Mouse (Mus musculus) layer of hippocampus, adult 2 months (tissue): ENCODE results near the gene Atp6v0d1. TPM values are rescaled to one million over a fixed set of nuclear protein-coding genes. Genes with fewer than 3 reads are reported as not detected.

Experiments used
- DNase-seq, 2 experiments: peaks; one replicate each; pipeline ENCODE4 v3.0.0; 2022; ENCODE audit warnings: low spot score in 2 of 2
- H3K27ac ChIP-seq: fragments of 200-600 bp; 2 replicates; pipeline ENCODE4 v1.8.1; 2022
- H3K4me3 ChIP-seq: fragments of 200-600 bp; 2 replicates; pipeline ENCODE4 v1.8.1; 2022; ENCODE audit warnings: mild to moderate bottlenecking
- CTCF ChIP-seq: fragments of 200-600 bp; conservative IDR thresholded peaks from 2 replicates; pipeline ENCODE4 v1.8.1; 2022; ENCODE audit warnings: antibody characterized with exemption, mild to moderate bottlenecking, moderate library complexity
- total RNA-seq, 2 experiments: library from RNA; stranded (reverse); gene quantifications; 2 replicates each; pipeline ENCODE4 v1.2.3; 2021

Atp6v0d1 gene
- total RNA-seq, 2 experiments from 2014 or later, result 278 to 305 TPM

DNA sequence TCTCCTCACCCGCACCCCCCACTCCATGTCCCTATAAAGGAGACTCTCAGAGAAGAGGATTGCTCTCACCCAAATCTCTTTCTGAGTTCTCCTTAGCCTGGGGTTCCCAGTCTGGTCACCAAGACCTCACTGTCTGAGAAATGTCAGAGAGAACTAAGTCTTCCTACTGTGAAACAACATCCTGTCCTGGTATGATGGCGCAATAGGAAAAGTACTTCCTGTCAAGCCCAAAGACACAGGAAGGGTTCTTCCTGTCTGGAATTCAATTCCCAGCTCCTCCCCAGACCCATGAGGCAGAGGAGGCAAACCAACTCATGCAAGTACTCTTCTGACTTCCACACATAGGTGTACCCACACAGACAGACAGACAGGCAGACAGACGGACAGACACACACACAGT is 61.2 kb downstream of the Atp6v0d1 start:
- TF ChIP-seq CTCF, result no peak
- H3K27ac ChIP-seq, result peak overlapping the region; percentile 15; the same call in 1 of the 2 replicates
- no peak overlapping the region for H3K4me3 ChIP-seq
- DNase-seq, result no peak

DNA sequence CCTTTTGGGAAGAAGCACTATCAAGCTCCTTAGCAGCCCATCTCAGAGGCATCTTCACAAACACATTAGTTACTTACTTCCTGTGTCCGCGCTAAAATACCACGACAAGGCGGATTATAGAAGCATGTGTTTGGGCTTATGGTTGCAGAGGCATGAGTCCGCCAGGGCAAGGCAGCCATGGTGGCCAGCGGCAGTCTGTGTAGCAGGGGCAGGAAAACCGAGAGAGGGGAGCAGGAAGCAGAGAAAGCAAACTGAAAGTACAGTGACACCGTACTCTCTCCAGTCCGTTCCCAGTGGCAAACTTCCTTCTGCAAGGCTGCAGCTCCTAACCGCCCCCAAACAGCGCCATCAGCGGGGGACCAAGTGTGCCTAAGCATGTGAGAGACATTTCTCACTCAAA is 66.1 kb downstream of the Atp6v0d1 start:
- Histone ChIP-seq H3K27ac (no peak overlapping the region), H3K4me3 (no peak overlapping the region)
- no peak for DNase-seq
- no peak for TF ChIP-seq CTCF

DNA sequence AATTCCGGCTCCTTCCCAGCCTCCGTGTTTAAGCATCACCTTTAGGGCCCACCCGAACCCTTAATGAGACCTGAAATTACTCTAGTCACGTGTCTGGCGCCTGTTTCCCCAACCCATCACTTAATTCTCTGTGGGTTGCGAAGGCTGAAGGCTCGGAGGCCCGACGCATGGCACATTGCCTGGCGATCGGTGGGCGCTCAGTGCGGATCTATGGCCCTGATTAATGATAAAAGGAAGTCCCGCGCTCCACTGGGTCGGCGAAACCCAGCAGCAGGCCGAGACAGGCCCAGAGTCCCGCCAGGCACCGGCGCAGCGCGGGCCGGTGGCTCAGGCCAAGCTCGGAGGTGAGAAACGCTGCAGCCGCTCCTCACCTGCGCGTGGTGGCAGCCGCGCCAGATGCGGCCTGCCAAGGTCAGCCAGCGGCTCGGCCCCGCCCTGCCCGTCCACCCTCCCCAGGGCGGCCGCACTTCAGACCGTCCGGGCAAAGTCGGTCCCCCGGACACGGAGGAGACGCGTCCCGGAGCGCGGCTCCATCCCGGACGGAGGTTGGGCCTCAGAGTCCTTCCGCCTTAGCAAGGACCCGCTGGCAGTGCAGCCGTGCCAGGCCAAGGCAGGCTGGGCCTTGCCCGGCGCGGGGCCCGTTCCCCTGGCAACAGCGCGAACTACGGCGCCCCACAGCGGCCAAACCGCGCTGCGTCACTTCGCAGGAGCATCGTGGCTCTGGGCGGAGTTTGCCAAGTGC is 69.2 kb downstream of the Atp6v0d1 start, which contains the start of gene Zdhhc1:
Gene Zdhhc1, minus strand, starts transcription at position 464 of the 742 bp plus-strand sequence.
- TF ChIP-seq CTCF, result peak; percentile 80

DNA sequence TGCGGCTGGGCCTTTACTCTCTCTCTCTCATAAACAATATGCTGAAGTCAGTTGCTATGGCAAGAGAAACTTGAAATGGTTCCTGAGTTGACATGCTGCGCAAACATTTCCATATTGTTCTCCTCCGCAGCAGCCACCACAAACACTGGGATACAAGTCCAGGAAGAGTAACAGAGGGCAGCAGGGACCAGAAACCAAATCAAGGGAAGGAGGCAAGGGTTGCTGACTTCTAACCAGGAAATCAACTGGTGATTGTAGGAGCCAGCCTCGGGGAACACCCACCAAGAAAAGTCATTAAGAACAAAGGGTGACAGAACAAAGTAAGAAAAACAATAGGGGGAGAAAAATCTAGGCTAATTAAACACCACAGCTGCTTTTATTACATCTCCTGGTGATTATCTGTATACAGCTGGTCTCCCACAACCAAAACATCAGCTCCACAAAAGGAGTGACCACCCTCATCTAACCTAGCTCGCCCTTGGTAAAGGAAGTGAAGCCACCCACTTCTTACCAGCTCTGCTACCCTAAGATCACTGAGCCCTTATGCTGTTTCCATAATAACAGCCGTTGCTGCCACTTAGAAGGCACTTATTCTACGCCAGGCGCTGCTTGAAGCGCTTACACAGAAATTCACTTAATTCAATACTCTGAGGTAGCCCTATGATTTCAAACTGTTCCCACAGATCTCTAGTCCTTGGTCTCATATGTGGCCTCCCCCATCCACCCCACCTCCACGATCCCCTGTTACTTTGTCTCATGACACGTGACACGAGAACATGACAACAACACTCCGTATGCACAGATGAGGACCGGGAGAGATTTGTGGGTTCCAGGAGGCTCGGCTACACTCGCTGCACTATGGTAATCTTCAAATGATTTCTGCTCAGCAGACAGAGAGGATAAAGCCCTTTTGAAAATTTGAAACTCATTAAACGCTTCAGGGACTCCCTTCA is 70.2 kb downstream of the Atp6v0d1 start:
- peak overlapping the region; percentile 97 for H3K27ac ChIP-seq
- DNase-seq, result peak in 1 of 2 experiments; percentile 29
- TF ChIP-seq CTCF, result no peak
- peak overlapping the region; percentile 91 for H3K4me3 ChIP-seq

More for the DNA sequence above, 69.2 kb downstream of the Atp6v0d1 start, which contains the start of gene Zdhhc1:
- Histone ChIP-seq H3K4me3 (peak within 1 kb of the TSS; percentile 91), H3K27ac (peak within 1 kb of the TSS; percentile 97)
- DNase-seq, result peak; percentile 76 to 93

DNA sequence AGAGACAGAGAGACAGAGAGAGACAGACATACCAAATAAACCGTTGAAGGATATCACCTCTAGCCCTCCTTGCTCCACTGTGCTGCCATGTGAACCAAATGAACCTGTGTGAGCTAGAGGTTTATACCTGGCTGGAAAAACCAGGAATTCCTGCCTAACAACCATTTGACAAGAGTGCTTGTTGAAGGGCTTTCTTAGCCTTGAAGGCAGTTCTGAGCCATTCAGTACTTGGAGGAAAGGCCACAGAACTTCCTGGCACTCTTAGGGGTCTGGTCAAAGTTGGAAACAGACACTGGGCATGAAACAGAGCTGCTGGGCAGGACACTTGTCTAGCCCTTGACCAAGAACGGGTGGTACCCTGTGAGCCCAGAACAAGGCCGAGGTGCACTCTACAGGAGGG is 71.3 kb downstream of the Atp6v0d1 start:
- no peak overlapping the region for H3K27ac ChIP-seq
- no peak for TF ChIP-seq CTCF
- no peak overlapping the region for H3K4me3 ChIP-seq
- DNase-seq, result no peak

DNA sequence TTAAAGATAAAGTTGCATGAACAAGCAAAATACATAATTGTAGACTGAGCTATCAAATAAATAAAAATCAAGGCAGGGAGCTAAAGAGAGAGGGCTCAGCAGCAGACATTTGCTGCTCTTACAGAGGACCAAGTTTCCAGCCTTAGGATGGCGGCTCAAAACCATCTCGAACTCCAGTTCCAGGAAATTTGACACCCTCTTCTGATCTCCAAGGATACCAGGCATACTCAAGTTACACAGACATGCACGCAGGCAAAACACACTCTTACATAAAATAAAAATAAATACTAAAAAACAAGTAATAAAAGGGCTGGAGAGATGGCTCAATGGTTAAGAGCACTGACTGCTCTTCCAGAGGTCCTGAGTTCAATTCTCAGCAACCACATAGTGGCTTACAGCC is 72.4 kb downstream of the Atp6v0d1 start:
- H3K27ac ChIP-seq, result no peak overlapping the region
- DNase-seq, result no peak
- no peak for TF ChIP-seq CTCF
- no peak overlapping the region for H3K4me3 ChIP-seq

DNA sequence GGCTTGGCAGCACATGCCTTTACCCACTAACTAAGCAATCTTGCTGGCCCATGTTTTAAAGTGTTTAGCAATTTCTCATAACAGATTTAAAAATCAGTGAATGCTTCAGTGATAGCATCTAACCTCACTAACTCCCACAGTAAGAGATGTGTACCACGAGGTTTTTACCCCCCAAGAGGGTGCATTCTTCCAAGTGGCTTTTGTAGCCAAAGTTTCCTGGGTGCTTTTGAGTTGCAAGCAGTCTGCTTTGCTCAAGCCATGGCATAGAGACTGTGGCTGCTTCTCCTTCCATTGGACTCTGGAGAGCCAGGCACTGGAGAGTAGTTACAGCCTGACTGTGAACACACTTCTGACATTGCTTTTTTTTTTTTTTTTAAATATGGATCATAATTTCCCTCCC is 76.6 kb downstream of the Atp6v0d1 start:
- Histone ChIP-seq H3K27ac (no peak overlapping the region), H3K4me3 (no peak overlapping the region)
- no peak for TF ChIP-seq CTCF
- no peak for DNase-seq

DNA sequence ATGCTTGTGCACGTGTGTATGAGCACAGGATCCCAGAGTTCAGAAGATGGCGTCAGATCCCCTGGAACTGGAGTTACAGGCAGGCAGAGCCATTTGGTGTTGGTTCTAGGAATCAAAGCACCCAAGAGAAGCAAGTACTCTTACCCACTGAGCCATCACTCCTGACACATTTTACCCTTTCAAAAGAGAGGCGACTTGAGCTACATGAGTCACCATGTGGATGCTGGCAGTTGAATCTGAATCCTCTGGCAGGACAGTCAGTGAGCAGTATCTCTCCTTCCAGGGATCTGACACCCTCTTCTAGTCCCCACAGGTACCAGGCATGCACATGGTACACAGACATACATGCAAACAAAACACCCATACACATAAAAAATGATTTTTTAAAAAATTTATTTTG is 77.8 kb downstream of the Atp6v0d1 start:
- no peak for TF ChIP-seq CTCF
- H3K4me3 ChIP-seq, result no peak overlapping the region
- no peak overlapping the region for H3K27ac ChIP-seq
- DNase-seq, result no peak

DNA sequence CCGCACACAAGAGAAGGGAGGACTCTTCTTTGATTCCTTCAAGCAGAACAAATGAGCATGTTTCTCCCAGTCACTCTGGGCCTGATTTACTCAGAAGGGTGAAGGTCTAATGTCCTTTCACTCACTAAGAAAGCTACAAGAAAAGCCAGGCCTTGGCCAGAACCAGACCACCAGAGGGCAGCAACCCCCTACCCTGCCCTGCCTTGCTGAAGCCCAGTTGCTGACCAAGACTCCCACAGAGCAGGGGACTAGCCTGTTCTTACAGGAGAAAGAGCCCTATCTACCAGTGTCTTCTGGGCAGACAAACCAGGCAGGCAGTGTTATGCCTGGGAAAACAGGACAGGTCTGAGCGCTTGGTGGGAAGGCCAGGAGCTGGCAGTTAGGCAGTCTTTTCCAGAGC is 81.5 kb downstream of the Atp6v0d1 start:
- DNase-seq, result no peak
- TF ChIP-seq CTCF, result peak; percentile 71
- H3K27ac ChIP-seq, result no peak overlapping the region
- H3K4me3 ChIP-seq, result no peak overlapping the region

DNA sequence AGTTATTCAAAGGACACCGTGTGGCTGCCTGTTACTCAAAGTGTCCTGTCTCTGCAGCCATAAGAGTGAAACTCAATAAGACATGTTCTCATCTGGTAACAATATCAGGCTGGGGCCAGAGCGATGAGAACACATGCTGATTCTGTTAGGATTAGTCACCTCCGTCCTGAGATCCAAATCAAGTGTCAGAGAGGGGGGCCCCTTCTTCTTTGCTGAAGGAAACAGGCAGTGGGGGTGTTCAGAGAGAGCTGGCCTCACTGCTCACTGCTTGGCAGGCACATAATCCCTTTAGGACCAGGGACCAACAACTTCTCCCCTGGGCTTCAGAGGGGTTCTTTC is 81.8 kb downstream of the Atp6v0d1 start:
- Histone ChIP-seq H3K4me3 (no peak overlapping the region), H3K27ac (no peak overlapping the region)
- no peak for DNase-seq
- TF ChIP-seq CTCF, result no peak

DNA sequence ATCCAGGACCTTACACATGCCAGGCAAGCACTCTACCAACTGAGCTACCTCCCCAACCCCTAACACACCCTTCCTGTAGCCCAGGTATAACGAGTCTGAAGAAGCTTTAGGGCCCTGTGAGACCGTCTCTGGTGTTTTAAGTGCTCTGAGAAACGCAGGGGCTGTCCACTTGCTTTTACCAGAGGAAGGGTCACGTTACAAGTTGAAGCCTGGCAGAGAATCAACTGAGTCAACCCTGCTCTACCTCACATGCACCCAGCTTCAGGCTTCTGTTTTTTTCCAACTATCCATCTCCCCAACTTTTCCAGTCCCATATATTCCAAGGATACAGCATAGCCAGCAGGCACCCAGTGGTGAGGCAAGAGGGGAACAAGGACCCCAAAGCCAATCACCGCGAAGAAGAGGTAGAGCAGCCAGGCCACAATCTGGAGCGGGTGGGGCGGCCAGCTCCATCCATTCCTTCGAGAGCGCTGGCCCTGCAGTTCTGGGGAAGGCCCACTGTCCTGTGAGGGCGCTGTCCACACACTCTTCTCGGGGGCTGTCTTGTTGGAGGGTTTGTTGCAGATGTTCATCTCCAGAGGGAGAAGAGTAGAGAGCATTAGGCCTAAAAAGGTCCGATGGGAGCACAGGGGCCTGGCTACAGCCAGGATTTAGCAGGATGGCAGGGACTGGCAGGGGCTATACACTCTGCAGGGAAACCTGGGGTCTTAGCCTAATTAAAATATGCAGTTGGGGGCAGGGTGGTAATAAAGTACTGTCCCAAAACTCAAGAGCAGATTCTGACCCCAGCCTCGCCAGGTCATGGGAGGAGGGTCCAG is 82.4 kb downstream of the Atp6v0d1 start:
- peak; percentile 76 for TF ChIP-seq CTCF
- no peak for DNase-seq
- Histone ChIP-seq H3K27ac (no peak overlapping the region), H3K4me3 (no peak overlapping the region)

DNA sequence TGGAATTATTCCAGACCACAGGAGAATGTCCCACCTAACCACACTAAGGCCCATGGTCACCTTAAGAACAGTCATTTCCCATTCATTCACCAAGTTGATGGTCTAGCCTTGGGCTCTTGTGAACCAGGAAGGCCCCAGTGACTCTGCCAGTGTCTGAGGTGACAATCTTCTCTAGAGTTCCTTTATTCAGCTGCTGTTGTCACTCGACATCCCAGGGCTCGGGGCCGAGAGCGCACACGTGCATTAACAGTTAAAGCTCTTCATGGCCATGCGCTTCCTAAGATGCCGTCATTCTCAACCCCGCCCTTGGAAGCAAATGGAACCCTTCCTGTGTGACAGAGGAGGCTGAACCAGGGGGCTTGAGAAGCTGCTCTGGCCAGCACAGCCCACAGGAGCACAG is 83.7 kb downstream of the Atp6v0d1 start:
- TF ChIP-seq CTCF, result no peak
- Histone ChIP-seq H3K27ac (no peak overlapping the region), H3K4me3 (no peak overlapping the region)
- no peak for DNase-seq

DNA sequence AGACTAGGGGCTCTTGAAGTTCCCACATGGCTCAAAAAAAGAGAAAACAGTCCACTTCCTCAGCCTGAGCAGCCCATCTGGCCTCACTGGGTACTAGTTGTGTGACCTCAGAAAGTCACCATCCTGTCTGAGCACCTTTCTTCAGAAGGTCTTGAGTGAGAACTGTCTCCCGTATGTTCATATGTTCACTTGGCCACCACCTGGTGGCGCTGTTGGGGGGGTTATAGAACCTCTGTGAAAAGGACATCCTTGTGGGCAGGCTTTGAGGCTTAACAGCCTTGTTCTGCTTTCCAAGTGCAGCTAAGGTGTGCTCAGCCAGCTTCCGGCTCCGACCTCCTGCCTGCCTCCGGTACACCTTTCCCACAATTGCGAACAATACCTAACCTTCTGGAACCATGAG is 84.4 kb downstream of the Atp6v0d1 start:
- H3K27ac ChIP-seq, result no peak overlapping the region
- TF ChIP-seq CTCF, result peak; percentile 76
- DNase-seq, result no peak
- H3K4me3 ChIP-seq, result no peak overlapping the region
